Mouse (Mus musculus) right cerebral cortex, postnatal 4 days (tissue): ENCODE data around the gene Map2k4.
A peak's percentile ranks its signal among the peaks of the same experiment; 100 is the strongest.

ENCODE experiments used
- DNase-seq: peaks from one replicate; pipeline ENCODE4 v3.0.0-alpha.2; 2022

The Map2k4 gene

GRCm38 (mm10) chr11:65788154-65788553 lies at the start of gene Map2k4:
Gene Map2k4 (minus strand): TSS chr11:65788297.
- DNase-seq, result peak; percentile 88

- DNase-seq, result no peak
Measured at GRCm38 (mm10) chr11:65824556-65824955, 36.5 kb upstream of the Map2k4 start.

GRCm38 (mm10) chr11:65820877-65821276 lies 32.8 kb upstream of the Map2k4 start:
- peak; percentile 87 for DNase-seq

- peak; percentile 28 for DNase-seq
Measured at GRCm38 (mm10) chr11:65820280-65820679, 32.2 kb upstream of the Map2k4 start.

- DNase-seq, result no peak
Measured at GRCm38 (mm10) chr11:65818193-65818592, 30.1 kb upstream of the Map2k4 start.

- DNase-seq, result no peak
Measured at GRCm38 (mm10) chr11:65816237-65816636, 28.1 kb upstream of the Map2k4 start.

GRCm38 (mm10) chr11:65814381-65814780 lies 26.3 kb upstream of the Map2k4 start:
- no peak for DNase-seq

GRCm38 (mm10) chr11:65812088-65812487 lies 24.0 kb upstream of the Map2k4 start:
- DNase-seq, result no peak

- DNase-seq, result no peak
Measured at GRCm38 (mm10) chr11:65807601-65808000, 19.5 kb upstream of the Map2k4 start.

- DNase-seq, result peak; percentile 84
Measured at GRCm38 (mm10) chr11:65806909-65807504, 18.9 kb upstream of the Map2k4 start, which contains the start of gene Zkscan6. Gene Zkscan6 (plus strand): TSS chr11:65807175.

GRCm38 (mm10) chr11:65806321-65806904 lies 18.3 kb upstream of the Map2k4 start:
- DNase-seq, result no peak

GRCm38 (mm10) chr11:65801899-65802298 lies 13.8 kb upstream of the Map2k4 start:
- peak; percentile 50 for DNase-seq

- no peak for DNase-seq
Measured at GRCm38 (mm10) chr11:65795896-65796295, 7.8 kb upstream of the Map2k4 start.

GRCm38 (mm10) chr11:65794428-65795219 lies 6.5 kb upstream of the Map2k4 start:
- no peak for DNase-seq

- DNase-seq, result peak; percentile 17
Measured at GRCm38 (mm10) chr11:65787421-65788151, 511 bp downstream of the Map2k4 start.

GRCm38 (mm10) chr11:65786160-65786559 lies 1.9 kb downstream of the Map2k4 start:
- no peak for DNase-seq

GRCm38 (mm10) chr11:65781596-65781995 lies 6.5 kb downstream of the Map2k4 start:
- no peak for DNase-seq

GRCm38 (mm10) chr11:65779578-65779977 lies 8.5 kb downstream of the Map2k4 start:
- DNase-seq, result no peak

- DNase-seq, result no peak
Measured at GRCm38 (mm10) chr11:65779066-65779465, 9.0 kb downstream of the Map2k4 start.

GRCm38 (mm10) chr11:65777810-65778209 lies 10.3 kb downstream of the Map2k4 start:
- no peak for DNase-seq

- no peak for DNase-seq
Measured at GRCm38 (mm10) chr11:65776906-65777611, 11.0 kb downstream of the Map2k4 start.

GRCm38 (mm10) chr11:65773946-65774656 lies 14.0 kb downstream of the Map2k4 start:
- DNase-seq, result no peak
